Mouse (Mus musculus): ENCODE measurements at regions not wholly inside any gene's neighbourhood (a gene's known extent, or its start where the extent isn't known, plus 50 kb on each side); places are given as distances from the start of the nearest gene placed in this dataset.

DNA sequence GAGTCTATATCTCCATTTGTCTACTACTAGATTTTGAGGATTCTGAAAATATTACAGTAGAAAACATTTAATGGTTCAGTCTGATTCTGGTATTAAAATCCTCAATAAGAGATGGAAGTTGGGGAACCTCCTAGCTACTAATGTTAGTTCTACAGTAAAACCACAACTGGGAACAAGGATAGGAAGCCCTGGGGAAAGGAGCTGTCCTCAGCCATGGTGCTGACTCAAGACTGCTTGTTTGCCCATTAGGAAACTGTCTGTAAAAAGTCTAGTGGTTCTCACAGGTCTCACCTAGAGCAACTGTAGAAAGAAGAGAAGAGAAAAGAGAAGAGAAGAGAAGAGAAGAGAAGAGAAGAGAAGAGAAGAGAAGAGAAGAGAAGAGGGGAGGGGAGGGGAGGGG lies 90.9 kb upstream of the Col8a1 start:
- TF ChIP-seq CTCF (IDR thresholded peaks at IDR 0.05; ENCODE audit: low read depth, low read length) (no peak), POLR2A (IDR thresholded peaks at IDR 0.05; ENCODE audit: extremely low read depth, insufficient read depth, low read length) (no peak)
